Mouse (Mus musculus) embryonic facial prominence, embryonic 12.5 days (tissue): Measurements from ENCODE around the gene Zbtb16. TPM values are rescaled to one million over a fixed set of nuclear protein-coding genes. Genes with fewer than 3 reads are reported as not detected.

Experiments
- ATAC-seq: fragments of 200-750 bp; cut with Nextera tagmentation; 2 replicates; pipeline ENCODE4 v1.8.0; 2017; ENCODE audit not compliant: insufficient number of reproducible peaks, insufficient read depth, low FRiP score, low TSS enrichment
- H3K27ac ChIP-seq: fragments of 300-500 bp; sonication (generic); 2 replicates; pipeline ENCODE4 v1.5.1; 2016; ENCODE audit warnings: mild to moderate bottlenecking
- H3K27me3 ChIP-seq: fragments of 300-500 bp; sonication (generic); 2 replicates; pipeline ENCODE4 v1.6.1; 2016; ENCODE audit warnings: mild to moderate bottlenecking, moderate library complexity
- H3K36me3 ChIP-seq: fragments of 300-500 bp; sonication (generic); 2 replicates; pipeline ENCODE4 v1.6.1; 2016; ENCODE audit warnings: mild to moderate bottlenecking
- H3K4me1 ChIP-seq: fragments of 300-500 bp; sonication (generic); 2 replicates; pipeline ENCODE4 v1.6.1; 2016
- H3K4me2 ChIP-seq: fragments of 300-500 bp; sonication (generic); replicated peaks from 2 replicates; pipeline ENCODE4 v1.6.1; 2016; ENCODE audit warnings: mild to moderate bottlenecking, moderate library complexity
- H3K4me3 ChIP-seq: fragments of 300-500 bp; sonication (generic); 2 replicates; pipeline ENCODE4 v1.5.1; 2016; ENCODE audit warnings: mild to moderate bottlenecking
- H3K9ac ChIP-seq: fragments of 300-500 bp; sonication (generic); 2 replicates; pipeline ENCODE4 v1.6.1; 2016; ENCODE audit warnings: mild to moderate bottlenecking, moderate library complexity
- H3K9me3 ChIP-seq: fragments of 300-500 bp; sonication (generic); 2 replicates; pipeline ENCODE4 v1.6.1; 2016; ENCODE audit warnings: mild to moderate bottlenecking, moderate library complexity
- WGBS: fragments of 180-500 bp; shearing (Covaris S2); methylation state at CpG from one replicate; pipeline ENCODE4 v1.1.7; 2016; 5-methylcytosine and 5-hydroxymethylcytosine counted together
- polyA plus RNA-seq: library from polyadenylated mRNA; unstranded; fragments of >200 nt; fragmentation: Nextera tagmentation; extraction: Ambion mirVana; gene quantifications from 2 replicates; pipeline ENCODE4 v1.2.1, GENCODE M21; 2016

Gene Zbtb16
- polyA plus RNA-seq, 1 experiment from 2014 or later: 4.1 TPM

- H3K27me3 ChIP-seq: no peaks in the 10 kb centered on the region
Observed at GRCm38 (mm10) chr9:48782284-48783060, 53.5 kb downstream of the Zbtb16 start.

GRCm38 (mm10) chr9:48776268-48776667 is 59.8 kb downstream of the Zbtb16 start:
- Histone ChIP-seq H3K4me2 (no peak overlapping the region), H3K27ac (no peak overlapping the region), H3K9me3 (no peaks in the 10 kb centered on the region), H3K27me3 (no peaks in the 10 kb centered on the region), H3K9ac (no peak overlapping the region), H3K36me3 (no peaks in the 10 kb centered on the region), H3K4me1 (no peaks in the 10 kb centered on the region), H3K4me3 (no peak overlapping the region)
- ATAC-seq: no peak
- 86% methylated on average over 7 of the region's 7 CpGs for WGBS

More at GRCm38 (mm10) chr9:48782284-48783060, 53.5 kb downstream of the Zbtb16 start:
- Histone ChIP-seq H3K9ac (no peak overlapping the region), H3K36me3 (no peaks in the 10 kb centered on the region), H3K4me1 (peaks cover 4% of the 10 kb centered on the region; the same call in 1 of the 2 replicates), H3K9me3 (no peaks in the 10 kb centered on the region), H3K27ac (no peak overlapping the region), H3K4me2 (no peak overlapping the region), H3K4me3 (no peak overlapping the region)
- 60% methylated on average over 15 of the region's 15 CpGs for WGBS
- no peak for ATAC-seq

GRCm38 (mm10) chr9:48775561-48775960 is 60.5 kb downstream of the Zbtb16 start:
- Histone ChIP-seq H3K36me3 (no peaks in the 10 kb centered on the region), H3K27me3 (no peaks in the 10 kb centered on the region), H3K9me3 (no peaks in the 10 kb centered on the region), H3K27ac (no peak overlapping the region), H3K4me1 (no peaks in the 10 kb centered on the region), H3K4me3 (no peak overlapping the region), H3K4me2 (no peak overlapping the region), H3K9ac (no peak overlapping the region)
- no peak for ATAC-seq
- 78% methylated on average over 2 of the region's 2 CpGs for WGBS

GRCm38 (mm10) chr9:48773710-48774109 is 62.3 kb downstream of the Zbtb16 start:
- Histone ChIP-seq H3K36me3 (no peaks in the 10 kb centered on the region), H3K27me3 (no peaks in the 10 kb centered on the region), H3K27ac (no peak overlapping the region), H3K4me2 (no peak overlapping the region), H3K9me3 (no peaks in the 10 kb centered on the region), H3K4me1 (0 out of 2 replicates have a peak, but pooled peaks cover 3% of the 10 kb centered on the region), H3K4me3 (no peak overlapping the region), H3K9ac (no peak overlapping the region)
- ATAC-seq: no peak
- WGBS: 87% methylated on average over 8 of the region's 8 CpGs

GRCm38 (mm10) chr9:48773130-48773529 is 62.9 kb downstream of the Zbtb16 start:
- no peaks in the 10 kb centered on the region for H3K36me3 ChIP-seq
- no peak overlapping the region for H3K4me3 ChIP-seq
- no peak for ATAC-seq
- no peaks in the 10 kb centered on the region for H3K9me3 ChIP-seq
- 70% methylated on average over 6 of the region's 6 CpGs for WGBS
- no peaks in the 10 kb centered on the region for H3K27me3 ChIP-seq
- no peak overlapping the region for H3K27ac ChIP-seq
- no peak overlapping the region for H3K9ac ChIP-seq
- no peak overlapping the region for H3K4me2 ChIP-seq
- H3K4me1 ChIP-seq: 0 out of 2 replicates have a peak, but pooled peaks cover 6% of the 10 kb centered on the region

GRCm38 (mm10) chr9:48771504-48771903 is 64.5 kb downstream of the Zbtb16 start:
- Histone ChIP-seq H3K9ac (no peak overlapping the region), H3K9me3 (no peaks in the 10 kb centered on the region), H3K27ac (no peak overlapping the region), H3K4me1 (0 out of 2 replicates have a peak, but pooled peaks cover 6% of the 10 kb centered on the region), H3K4me2 (no peak overlapping the region), H3K27me3 (no peaks in the 10 kb centered on the region), H3K4me3 (no peak overlapping the region), H3K36me3 (no peaks in the 10 kb centered on the region)
- no peak for ATAC-seq
- WGBS: 93% methylated on average over 6 of the region's 6 CpGs

GRCm38 (mm10) chr9:48768965-48769364 is 67.1 kb downstream of the Zbtb16 start:
- no peaks in the 10 kb centered on the region for H3K27me3 ChIP-seq
- 78% methylated on average over 4 of the region's 4 CpGs for WGBS
- H3K27ac ChIP-seq: no peak overlapping the region
- no peak overlapping the region for H3K4me3 ChIP-seq
- ATAC-seq: no peak
- no peak overlapping the region for H3K9ac ChIP-seq
- no peaks in the 10 kb centered on the region for H3K9me3 ChIP-seq
- H3K4me2 ChIP-seq: no peak overlapping the region
- no peaks in the 10 kb centered on the region for H3K36me3 ChIP-seq
- H3K4me1 ChIP-seq: 0 out of 2 replicates have a peak, but pooled peaks cover 6% of the 10 kb centered on the region

GRCm38 (mm10) chr9:48767666-48768432 is 68.2 kb downstream of the Zbtb16 start:
- Histone ChIP-seq H3K4me1 (0 out of 2 replicates have a peak, but pooled peaks cover 6% of the 10 kb centered on the region), H3K9me3 (no peaks in the 10 kb centered on the region), H3K36me3 (no peaks in the 10 kb centered on the region), H3K4me2 (no peak overlapping the region), H3K27ac (no peak overlapping the region), H3K9ac (no peak overlapping the region), H3K4me3 (no peak overlapping the region), H3K27me3 (no peaks in the 10 kb centered on the region)
- 84% methylated on average over 20 of the region's 20 CpGs for WGBS
- no peak for ATAC-seq

- no peak overlapping the region for H3K9ac ChIP-seq
- no peak for ATAC-seq
- H3K4me2 ChIP-seq: no peak overlapping the region
- H3K4me1 ChIP-seq: peaks cover 17% of the 10 kb centered on the region
- no peak overlapping the region for H3K27ac ChIP-seq
- no peaks in the 10 kb centered on the region for H3K27me3 ChIP-seq
- H3K4me3 ChIP-seq: no peak overlapping the region
- no peaks in the 10 kb centered on the region for H3K36me3 ChIP-seq
- H3K9me3 ChIP-seq: no peaks in the 10 kb centered on the region
Observed at GRCm38 (mm10) chr9:48765927-48766326, 70.1 kb downstream of the Zbtb16 start.

GRCm38 (mm10) chr9:48764311-48764710 is 71.7 kb downstream of the Zbtb16 start:
- Histone ChIP-seq H3K4me3 (no peak overlapping the region), H3K36me3 (no peaks in the 10 kb centered on the region), H3K4me1 (peaks cover 29% of the 10 kb centered on the region), H3K9me3 (no peaks in the 10 kb centered on the region), H3K27ac (no peak overlapping the region), H3K27me3 (no peaks in the 10 kb centered on the region), H3K4me2 (no peak overlapping the region), H3K9ac (no peak overlapping the region)
- no peak for ATAC-seq
- 88% methylated on average over 5 of the region's 5 CpGs for WGBS

- ATAC-seq: no peak
- no peak overlapping the region for H3K4me3 ChIP-seq
Observed at GRCm38 (mm10) chr9:48761732-48762637, 74.0 kb downstream of the Zbtb16 start.

More at GRCm38 (mm10) chr9:48761732-48762637, 74.0 kb downstream of the Zbtb16 start:
- no peaks in the 10 kb centered on the region for H3K9me3 ChIP-seq
- H3K4me1 ChIP-seq: peaks cover 25% of the 10 kb centered on the region
- WGBS: 88% methylated on average over 14 of the region's 14 CpGs
- H3K27me3 ChIP-seq: no peaks in the 10 kb centered on the region
- no peak overlapping the region for H3K4me2 ChIP-seq
- peak overlapping the region; percentile 78 for H3K27ac ChIP-seq
- H3K9ac ChIP-seq: no peak overlapping the region
- no peaks in the 10 kb centered on the region for H3K36me3 ChIP-seq
